Mouse (Mus musculus) layer of hippocampus, postnatal 10 days (tissue): ENCODE measurements around the gene Epm2a. TPM values are rescaled to one million over a fixed set of nuclear protein-coding genes. Genes with fewer than 3 reads are reported as not detected.
"Not testable (repeated sequence)": the region's sequence is repeated elsewhere in the genome, so short reads cannot be mapped to it uniquely, and the experiment has no call there.

Source experiments
- DNase-seq, 2 experiments: peaks; one replicate each; pipeline ENCODE4 v3.0.0; 2021; ENCODE audit warnings: low spot score in 2 of 2
- long read RNA-seq: library from polyadenylated mRNA; stranded (forward); transcript quantifications from one replicate; pipeline ENCODE4 v2.0.0, GENCODE M21; 2023
- total RNA-seq, 2 experiments: library from RNA; stranded (reverse); gene quantifications; 2 replicates each; pipeline ENCODE4 v1.2.3; 2021

Epm2a gene
- total RNA-seq: 10 to 100 TPM; 21.5 to 25.4 TPM
- long read RNA-seq, partial matches to known transcripts: 0 of 3 reads
- long read RNA-seq, other reads (novel, unspliced or antisense): 3 of 3 reads

DNA sequence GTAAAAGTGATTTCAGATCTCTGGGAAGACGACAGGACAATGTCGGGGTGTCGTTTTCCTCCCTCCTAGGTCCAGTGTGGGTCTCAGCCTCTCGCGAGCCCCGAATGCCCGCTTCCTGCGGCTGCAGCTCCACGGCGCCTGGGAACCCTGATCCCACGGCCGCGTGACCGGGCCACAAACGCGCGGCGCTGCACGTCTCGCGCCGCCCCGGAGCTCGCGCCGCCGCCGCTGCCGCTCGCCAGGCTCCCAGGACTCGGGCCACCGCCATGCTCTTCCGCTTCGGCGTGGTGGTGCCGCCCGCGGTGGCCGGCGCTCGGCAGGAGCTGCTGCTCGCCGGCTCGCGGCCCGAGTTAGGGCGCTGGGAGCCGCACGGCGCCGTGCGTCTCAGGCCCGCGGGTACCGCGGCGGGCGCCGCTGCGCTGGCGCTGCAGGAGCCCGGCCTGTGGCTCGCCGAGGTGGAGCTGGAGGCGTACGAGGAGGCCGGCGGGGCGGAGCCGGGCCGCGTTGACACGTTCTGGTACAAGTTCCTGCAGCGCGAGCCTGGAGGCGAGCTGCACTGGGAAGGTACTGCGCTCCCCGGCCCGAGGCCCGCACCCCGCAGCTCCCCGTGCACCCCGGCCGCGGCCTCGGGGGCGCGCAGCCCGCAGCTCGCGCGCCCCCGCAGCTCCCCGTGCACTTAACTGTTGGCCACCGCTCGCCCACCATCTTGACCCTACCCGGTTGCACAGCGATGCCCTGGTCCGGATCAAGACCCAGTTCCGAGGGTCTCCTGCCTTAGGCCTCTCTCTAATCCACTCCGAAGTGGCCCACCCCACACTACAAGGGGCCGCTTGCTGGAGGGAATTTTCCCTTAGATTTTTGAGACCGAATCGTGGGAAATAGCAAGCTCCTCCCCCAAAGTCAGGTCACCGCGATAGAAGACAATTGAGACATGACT lies at the start of gene Epm2a:
Epm2a (plus strand) TSS at position 200 of the 937 bp plus-strand sequence.
- DNase-seq: peak; percentile 70 to 82

- DNase-seq: no peak
Observed at GRCm38 (mm10) chr10:11298418-11298817, 44.8 kb upstream of the Epm2a start.

- DNase-seq: no peak
Observed at GRCm38 (mm10) chr10:11305365-11306053, 37.7 kb upstream of the Epm2a start.

DNA sequence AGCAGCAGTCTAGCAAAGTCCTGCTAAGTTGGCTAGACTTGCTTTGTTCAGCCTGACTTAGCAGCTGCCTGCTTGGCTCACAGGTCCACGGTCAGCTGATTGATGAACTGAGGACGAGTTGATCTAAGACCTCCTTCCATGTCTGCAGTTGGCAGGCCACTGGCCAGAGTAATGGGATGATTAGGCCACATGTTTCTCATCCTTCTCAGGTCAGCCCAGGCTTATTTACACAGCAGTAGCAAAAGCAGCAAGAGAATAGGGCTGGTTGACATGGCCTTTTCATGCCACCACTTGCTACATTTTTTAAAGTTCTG lies 37.2 kb upstream of the Epm2a start:
- no peak for DNase-seq

- no peak for DNase-seq
Observed at GRCm38 (mm10) chr10:11309866-11310265, 33.3 kb upstream of the Epm2a start.

GRCm38 (mm10) chr10:11310481-11310880 lies 32.7 kb upstream of the Epm2a start:
- DNase-seq: no peak

DNA sequence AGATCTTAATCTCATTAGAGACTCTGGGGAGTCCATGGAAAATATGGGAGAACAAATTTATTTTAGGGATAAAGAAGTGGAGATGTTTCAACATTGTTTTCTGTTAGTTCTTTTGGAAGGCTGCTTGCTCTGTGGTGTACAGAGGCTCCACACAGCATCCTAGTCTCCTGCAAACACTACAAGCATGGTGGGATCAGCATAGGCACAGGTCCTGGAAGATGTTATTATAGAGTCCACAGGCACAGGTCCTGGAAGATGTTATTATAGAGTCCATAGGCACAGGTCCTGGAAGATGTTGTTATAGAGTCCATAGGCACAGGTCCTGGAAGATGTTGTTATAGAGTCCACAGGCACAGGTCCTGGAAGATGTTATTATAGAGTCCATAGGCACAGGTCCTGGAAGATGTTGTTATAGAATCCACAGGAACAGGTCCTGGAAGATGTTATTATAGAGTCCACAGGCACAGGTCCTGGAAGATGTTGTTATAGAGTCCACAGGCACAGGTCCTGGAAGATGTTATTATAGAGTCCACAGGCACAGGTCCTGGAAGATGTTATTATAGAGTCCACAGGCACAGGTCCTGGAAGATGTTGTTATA lies 25.2 kb upstream of the Epm2a start:
- not testable (repeated sequence) for DNase-seq

DNA sequence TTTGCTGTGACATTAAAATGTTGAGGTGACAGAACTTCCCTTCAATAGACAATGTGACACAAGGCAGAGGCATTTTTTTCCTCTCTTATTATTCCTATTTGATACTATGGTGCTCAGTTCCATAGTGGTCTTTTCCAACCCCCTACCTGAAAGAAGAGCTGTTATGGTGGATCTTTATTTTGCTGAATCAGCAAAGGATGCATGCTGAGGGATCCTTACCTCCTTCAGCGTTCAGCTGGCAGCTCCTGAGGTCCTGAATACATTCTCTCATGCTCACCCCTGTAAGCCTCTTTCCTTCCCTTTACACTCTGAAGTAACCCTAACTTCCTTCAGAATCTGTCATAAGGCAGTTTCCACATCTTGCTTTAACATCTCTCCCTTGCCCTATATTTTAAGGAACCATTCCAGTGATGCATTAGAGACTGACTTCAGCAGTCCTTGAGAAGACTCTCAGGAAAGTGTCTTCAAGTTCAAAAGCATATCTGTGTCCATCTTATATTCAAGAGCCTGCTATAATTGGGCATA lies 23.7 kb upstream of the Epm2a start:
- DNase-seq: no peak

GRCm38 (mm10) chr10:11322316-11322715 lies 20.9 kb upstream of the Epm2a start:
- DNase-seq: no peak

GRCm38 (mm10) chr10:11323202-11323898 lies 19.9 kb upstream of the Epm2a start:
- no peak for DNase-seq

- DNase-seq: no peak
Observed at GRCm38 (mm10) chr10:11326526-11326925, 16.7 kb upstream of the Epm2a start.

GRCm38 (mm10) chr10:11344536-11345468 lies 1.6 kb downstream of the Epm2a start:
- DNase-seq: no peak

DNA sequence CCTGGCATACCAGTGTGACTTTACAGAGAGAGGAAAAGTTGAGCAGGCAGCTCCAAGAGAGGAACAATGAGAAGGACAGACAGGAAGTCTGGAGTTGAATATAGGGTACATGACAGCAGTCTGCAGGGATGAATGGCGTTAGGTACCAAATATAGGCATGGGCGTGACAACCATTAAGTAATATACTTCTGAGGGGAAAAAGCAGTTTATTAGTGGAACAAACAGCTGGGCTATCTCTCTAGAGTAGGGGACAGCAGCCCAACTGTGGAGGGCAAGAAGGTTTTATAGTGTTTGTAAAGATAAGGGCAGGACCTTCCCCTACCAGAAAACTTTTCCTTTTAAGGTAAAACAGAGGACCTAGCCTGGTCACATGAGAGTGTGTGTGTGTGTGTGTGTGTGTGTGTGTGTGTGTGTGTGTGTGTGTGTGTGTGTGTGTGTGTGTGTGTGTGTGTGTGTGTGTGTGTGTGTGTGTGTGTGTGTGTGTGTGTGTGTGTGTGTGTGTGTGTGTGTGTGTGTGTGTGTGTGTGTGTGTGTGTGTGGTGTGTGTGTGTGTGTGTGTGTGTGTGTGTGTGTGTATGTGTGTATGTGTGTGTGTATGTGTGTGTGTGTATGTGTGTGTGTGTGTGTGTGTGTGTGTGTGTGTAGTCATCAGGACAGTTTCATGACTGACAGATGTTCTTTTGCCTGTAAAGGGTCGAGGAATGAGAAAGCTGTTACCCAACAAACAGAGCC lies 7.2 kb downstream of the Epm2a start:
- DNase-seq: not testable (repeated sequence)

GRCm38 (mm10) chr10:11354609-11355008 lies 11.4 kb downstream of the Epm2a start:
- DNase-seq: no peak

- DNase-seq: peak in 1 of 2 experiments; percentile 23
Observed at GRCm38 (mm10) chr10:11361985-11362692, 18.9 kb downstream of the Epm2a start.

DNA sequence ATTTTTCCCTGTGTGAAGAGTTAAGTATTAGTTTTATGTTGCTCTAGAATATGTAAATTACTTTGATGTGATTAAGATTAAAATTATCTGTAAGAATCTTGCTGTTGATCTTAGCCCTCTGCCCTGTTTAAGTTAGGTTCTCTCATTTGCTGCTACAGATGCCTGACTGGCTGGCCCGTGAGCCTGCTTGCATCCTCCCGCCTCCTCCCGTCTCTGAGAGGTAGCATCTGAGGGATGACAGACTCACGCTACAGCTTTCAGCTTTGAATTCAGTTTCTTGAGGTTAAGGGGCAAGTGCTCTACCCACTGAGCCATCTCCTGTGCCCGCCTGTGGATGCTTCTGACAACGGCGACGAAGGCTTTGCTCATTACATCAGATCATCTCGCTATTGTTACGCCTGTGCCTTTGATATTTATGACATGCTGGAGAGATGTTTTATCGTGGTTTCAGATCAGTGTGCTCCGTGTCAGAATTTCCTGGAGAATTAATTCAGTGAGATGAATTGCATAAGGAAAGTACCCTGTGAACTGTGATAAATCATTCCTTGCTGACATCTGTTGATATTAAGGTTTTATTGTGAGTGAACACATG lies 19.8 kb downstream of the Epm2a start:
- DNase-seq: no peak

DNA sequence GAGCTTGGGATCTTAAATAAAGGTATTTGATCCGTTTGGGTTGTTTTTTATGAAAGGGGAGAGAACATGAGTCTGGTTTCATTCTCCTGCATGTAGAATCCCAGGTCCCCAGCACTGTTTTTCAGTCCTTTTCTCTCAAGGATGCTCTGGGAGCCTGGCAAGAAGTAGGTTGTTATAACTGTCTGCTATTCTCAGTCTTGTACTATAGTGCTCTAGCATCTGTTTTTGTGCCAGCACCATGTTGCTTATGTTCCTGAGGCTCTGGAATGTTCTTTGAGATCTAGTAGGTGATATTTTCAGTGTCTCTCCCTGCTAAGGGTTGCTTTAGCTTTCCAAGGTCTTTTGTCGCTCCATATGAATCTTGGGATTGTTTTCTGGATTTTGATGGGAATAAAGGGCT lies 38.1 kb downstream of the Epm2a start:
- DNase-seq: no peak

- DNase-seq: no peak
Observed at GRCm38 (mm10) chr10:11410926-11411325, 67.7 kb downstream of the Epm2a start.
